Mouse (Mus musculus): ENCODE data around the gene Nanos3.

Gene Nanos3

DNA sequence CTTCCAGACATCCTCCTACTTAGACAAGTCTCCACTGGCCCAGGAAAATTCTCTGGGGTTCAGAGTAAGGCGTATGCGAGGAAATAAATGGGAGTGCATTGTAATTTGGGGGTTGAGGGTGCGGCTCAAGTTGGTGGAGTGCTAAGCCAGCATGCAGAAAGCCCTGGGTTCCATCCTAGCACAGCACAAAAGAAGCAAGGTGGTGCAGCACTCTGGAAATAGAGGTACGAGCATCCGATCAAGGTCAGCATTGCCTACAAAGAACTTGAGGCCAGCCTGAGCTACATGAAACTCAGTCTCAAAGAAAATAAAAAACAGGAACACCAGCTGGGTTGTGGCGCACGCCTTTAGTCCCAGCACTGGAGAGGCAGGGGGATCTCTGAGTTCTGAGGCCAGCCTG lies at the start of gene Nanos3:
Nanos3 (minus strand) TSS at position 101 of the 400 bp plus-strand sequence.
- in situ Hi-C loops (cut with MboI; ENCODE audit: low sequenced_read_pairs) = no loop called here

- in situ Hi-C loops (cut with MboI; ENCODE audit: low sequenced_read_pairs) = no loop called here
Observed at GRCm38 (mm10) chr8:84233055-84233454, 48.0 kb upstream of the Nanos3 start.

DNA sequence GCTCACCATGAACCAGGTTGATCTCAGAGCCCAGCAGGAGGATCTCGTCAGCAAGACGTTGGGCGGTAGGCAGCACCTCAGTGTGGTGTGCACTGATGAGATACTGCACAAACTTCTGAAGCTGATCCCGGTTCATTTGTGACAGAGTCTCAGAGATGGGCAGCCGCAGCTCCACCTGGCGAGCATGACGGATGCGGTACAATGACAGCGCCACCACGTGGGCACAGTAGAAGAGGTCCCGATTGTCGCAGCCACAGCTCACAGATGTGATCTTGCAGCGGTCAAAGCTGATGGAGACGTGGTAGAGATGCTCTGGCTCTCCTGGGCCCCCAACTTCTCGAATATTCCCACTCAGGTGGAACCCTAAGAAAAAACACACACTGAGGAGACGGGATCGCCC lies 45.7 kb upstream of the Nanos3 start:
- in situ Hi-C loops (cut with MboI; ENCODE audit: low sequenced_read_pairs) = no loop called here

- in situ Hi-C loops (cut with MboI; ENCODE audit: low sequenced_read_pairs) = no loop called here
Observed at GRCm38 (mm10) chr8:84223322-84224029, 38.5 kb upstream of the Nanos3 start.

- in situ Hi-C loops (cut with MboI; ENCODE audit: low sequenced_read_pairs) = no loop called here
Observed at GRCm38 (mm10) chr8:84222566-84223165, 37.6 kb upstream of the Nanos3 start.

- in situ Hi-C loops (cut with MboI; ENCODE audit: low sequenced_read_pairs) = no loop called here
Observed at GRCm38 (mm10) chr8:84220105-84220504, 35.1 kb upstream of the Nanos3 start.

DNA sequence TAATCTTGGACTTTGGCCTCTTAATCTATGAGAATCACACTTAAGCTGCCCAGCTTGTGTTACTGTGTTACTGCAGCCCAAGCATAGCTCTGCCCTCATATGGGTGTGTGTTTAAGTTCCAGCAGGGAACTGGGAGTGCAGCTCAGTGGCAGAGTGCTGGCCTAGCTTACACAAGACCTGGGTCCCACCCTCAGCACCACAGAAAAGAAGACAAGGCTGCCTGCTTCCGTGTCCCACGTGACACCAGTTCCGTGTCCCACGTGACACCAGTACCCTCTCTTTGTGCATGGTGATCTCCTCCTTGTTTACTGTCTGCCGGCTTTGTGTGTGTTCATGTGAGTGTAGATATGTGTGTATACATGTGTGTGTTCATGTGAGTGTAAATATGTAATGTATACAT lies 33.1 kb upstream of the Nanos3 start:
- in situ Hi-C loops (cut with MboI; ENCODE audit: low sequenced_read_pairs) = no loop called here

GRCm38 (mm10) chr8:84217206-84217605 lies 32.2 kb upstream of the Nanos3 start:
- in situ Hi-C loops (cut with MboI; ENCODE audit: low sequenced_read_pairs) = no loop called here

GRCm38 (mm10) chr8:84213277-84213676 lies 28.3 kb upstream of the Nanos3 start:
- in situ Hi-C loops (cut with MboI; ENCODE audit: low sequenced_read_pairs) = no loop called here

DNA sequence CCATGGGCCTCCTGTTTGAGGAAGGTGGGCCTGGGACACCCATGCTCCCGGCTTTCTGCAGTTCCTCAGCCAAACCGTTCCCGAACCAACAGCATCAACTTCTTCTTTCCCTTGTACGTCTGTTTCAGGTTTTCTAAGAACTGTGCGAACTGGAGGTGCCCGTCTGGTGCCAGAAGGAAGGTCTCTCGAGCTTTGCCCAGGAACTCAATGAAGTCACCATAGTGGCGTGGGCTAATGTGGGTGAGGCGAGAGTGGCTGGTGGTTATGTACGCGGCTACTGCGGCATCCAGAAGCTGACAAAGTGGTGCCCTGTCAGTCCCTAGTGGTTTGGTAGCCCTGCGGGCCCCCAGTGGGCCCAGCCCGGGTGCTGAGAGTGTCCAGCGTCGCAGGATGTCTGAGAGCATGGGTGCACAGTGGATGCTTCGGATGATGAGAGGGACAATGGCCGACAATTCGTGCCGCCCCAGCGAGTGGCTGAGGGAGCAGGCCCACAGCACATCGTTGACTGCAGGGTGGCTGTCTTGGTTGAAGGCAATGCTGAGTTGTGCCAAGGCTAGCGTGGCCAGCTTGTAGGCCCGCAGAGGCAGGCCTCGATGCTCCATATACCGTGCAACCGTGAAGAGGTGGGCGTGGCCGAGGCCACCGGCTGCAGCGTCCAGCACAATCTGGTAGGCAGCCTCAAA lies 27.0 kb upstream of the Nanos3 start:
- in situ Hi-C loops (cut with MboI; ENCODE audit: low sequenced_read_pairs) = no loop called here

GRCm38 (mm10) chr8:84211202-84211601 lies 26.2 kb upstream of the Nanos3 start:
- in situ Hi-C loops (cut with MboI; ENCODE audit: low sequenced_read_pairs) = no loop called here

GRCm38 (mm10) chr8:84210167-84210791 lies 25.3 kb upstream of the Nanos3 start:
- in situ Hi-C loops (cut with MboI; ENCODE audit: low sequenced_read_pairs) = no loop called here

DNA sequence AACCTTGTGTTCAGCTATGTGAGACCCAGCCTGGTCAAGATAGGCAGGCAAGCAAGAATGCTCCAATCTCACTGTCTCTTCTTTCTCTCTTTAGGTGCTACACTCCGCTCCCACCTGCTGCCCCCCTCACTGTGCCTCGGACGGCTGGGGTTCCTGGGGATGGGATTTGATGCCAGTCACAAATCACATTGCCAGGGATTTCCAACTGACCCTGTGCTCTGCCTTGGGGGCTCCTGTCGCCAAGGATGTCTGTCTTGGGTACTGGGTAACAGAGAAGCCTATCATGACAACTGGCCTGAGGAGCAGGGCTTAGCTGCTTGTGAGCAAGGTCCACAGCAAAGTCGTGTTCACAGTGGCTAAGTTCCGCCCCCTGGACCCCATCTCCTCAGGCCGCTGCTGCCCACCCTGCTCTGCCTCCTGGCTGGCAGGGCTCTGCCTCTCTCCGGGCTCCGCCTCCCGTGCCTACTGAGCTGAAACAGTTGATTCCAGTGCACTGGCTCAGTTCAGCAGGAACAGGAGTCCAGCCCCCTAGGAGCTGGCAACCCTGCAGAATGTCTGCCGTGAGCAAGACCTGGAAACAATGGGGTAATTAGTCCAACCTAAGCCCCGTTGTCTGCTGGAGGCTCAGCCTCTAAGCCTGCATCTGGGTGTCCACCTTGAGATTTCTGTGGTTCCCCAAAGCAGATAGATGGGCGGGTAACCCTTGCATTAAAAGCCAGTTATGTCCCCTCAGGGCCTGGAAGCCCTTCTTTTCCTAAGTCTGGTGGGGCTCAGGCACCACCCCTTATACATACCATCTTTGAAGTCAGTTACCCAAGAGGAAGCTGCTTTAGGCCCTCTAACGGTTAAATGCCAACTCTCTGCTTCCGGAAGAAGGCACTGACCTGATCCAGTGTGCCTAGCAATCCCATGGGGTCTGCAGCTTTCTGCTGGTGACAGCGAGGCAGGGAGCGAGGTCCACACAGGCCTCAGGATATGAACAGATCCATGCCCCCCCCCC lies 23.7 kb upstream of the Nanos3 start:
- in situ Hi-C loops (cut with MboI; ENCODE audit: low sequenced_read_pairs) = no loop called here

DNA sequence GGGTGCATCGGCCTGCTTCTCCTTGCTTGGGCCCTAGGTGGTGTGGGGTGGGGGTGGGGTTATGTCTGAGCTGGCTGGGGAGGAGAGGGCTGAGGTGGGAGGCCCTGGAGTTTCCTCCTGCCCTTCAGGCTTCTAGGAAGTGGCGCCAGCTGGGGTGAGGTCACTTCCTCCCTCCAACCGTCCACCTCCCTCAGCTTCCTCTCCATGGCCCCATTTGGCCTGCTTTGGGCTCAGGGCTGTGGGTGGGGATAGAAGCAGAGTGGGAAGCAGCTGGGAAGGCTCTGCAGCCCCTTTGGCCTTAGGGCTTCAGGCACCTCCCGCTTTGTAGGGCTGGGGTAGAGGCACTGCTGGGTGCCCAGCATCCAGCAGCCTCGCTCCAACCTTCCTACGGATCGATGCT lies 22.8 kb upstream of the Nanos3 start:
- in situ Hi-C loops (cut with MboI; ENCODE audit: low sequenced_read_pairs) = no loop called here

DNA sequence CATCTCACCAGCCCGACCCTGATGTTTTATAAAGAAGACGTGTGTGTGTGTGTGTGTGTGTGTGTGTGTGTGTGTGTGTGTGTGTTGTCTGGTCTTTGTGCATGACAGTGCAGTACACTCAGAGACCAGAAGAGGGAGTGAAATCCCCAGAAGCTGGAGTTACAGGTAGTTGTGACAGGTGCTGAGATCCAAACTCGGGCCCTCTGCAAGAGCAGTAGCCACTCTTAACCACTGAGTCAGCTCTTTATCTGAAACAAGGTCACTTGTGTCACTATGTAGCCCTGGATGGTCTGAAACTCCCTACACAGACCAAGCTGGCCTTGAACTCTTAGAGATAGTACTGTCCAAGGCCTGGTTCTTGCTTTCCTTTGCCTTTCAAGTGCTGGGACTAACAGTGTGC lies 21.6 kb upstream of the Nanos3 start:
- in situ Hi-C loops (cut with MboI; ENCODE audit: low sequenced_read_pairs) = no loop called here

DNA sequence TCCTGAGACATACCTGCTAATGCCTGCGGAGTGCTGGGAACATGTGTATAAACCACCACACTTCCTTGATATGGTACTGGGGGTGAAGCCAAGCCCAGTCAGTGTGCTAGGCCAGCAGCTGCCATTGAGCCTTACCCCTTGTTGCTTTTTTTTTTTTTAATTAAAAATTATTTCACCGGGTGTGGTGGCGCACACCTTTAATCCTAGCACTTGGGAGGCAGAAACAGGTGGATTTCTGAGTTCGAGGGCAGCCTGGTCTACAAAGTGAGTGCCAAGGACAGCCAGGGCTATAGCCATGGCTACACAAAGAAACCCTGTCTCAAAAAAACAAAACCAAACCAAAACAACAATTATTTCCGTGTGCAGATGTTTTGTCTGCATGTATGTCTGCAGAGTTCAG lies 20.1 kb upstream of the Nanos3 start:
- in situ Hi-C loops (cut with MboI; ENCODE audit: low sequenced_read_pairs) = no loop called here

DNA sequence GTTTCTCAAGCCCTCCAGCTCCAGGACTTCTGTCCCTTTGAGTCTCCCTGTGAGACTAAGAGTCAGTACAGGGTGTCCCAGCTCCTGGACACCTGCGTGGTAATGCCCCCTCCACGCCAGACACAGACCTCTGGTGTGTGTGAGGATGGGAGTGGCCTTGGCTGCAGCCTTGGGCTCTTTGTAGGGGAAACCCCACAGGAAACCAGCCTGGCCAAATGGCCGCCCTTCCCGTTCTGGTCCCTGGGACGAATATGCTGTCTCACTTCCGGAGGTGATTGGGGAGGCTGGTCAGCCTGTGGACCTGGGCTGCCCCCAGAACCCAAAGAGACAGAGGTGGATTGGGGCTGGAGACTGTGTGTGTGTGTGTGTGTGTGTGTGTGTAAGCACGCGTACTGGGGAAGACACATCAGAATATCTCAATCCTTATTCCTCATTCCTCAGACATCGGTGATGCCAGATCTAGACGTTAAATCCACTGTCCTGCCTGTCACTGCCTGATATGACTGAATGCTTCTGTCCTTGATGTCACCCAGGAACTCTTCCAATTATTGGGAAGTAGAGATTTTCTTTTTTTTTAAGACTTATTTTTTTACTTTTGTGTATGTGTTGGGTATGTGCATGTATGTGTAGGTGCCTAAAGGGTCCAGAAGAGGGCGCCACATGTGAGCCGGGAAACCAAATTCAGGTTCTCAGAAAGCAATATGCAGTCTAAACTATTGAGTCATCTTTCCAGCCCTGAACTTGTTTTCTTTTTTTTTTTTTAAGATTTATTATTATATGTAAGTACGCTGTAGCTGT lies 19.2 kb upstream of the Nanos3 start:
- in situ Hi-C loops (cut with MboI; ENCODE audit: low sequenced_read_pairs) = no loop called here

- in situ Hi-C loops (cut with MboI; ENCODE audit: low sequenced_read_pairs) = no loop called here
Observed at GRCm38 (mm10) chr8:84202938-84203917, 18.2 kb upstream of the Nanos3 start.

- in situ Hi-C loops (cut with MboI; ENCODE audit: low sequenced_read_pairs) = no loop called here
Observed at GRCm38 (mm10) chr8:84202466-84202865, 17.4 kb upstream of the Nanos3 start.
